Mouse (Mus musculus): Measurements from ENCODE around the gene Gstm2. TPM values are rescaled to one million over a fixed set of nuclear protein-coding genes. Genes with fewer than 3 reads are reported as not detected.

Gene Gstm2
- polyA plus RNA-seq, 1 experiment from 2014 or later: 68.2 TPM

DNA sequence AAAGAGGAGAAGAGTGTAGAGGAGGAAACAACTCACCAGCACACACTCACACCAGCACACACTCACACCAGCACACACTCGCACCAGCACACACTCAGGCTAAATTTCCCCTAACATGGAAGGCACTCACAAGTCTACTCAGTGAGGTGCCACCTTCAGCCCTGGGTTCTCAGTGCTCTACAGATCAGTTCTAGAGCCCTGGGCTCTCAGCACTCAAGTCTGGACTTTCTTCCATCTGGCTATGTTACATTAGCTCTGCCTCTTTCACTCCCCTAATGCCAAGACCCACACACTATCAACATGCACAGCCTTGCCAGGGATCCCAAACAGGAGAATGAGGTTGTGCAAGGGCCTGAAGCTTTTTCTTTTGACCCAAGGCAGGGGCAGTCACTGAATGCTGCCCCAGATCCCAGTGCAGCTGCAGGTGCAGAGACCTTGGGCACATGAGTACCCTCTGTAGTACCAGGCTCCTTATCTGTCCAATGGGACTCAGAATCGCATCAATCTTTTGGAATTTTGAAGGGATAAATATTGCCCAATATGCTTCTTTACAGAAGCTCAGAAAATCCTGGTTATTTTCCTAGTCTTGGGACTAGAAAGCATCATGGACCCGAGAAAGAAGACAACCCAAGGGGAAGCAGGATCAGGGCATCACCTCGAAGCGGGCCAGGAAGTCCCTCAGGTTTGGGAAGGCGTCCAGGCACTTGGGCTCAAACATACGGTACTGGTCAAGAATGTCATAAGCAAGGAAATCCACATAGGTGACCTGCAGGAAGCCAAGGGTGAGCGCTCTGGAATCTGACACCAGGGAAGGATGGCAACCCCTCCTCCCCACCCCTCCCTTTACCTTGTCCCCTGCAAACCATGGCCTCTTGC is 28.1 kb upstream of the Gstm2 start:
- H3K4me2 ChIP-seq (ENCODE audit: low read length): no peak overlapping the region
- H3K27ac ChIP-seq (replicated peaks in 1 of 2; ENCODE audit: control insufficient read depth in 1 of 2, insufficient read depth in 1 of 2, low read depth in 2 of 2, low read length in 2 of 2): no peak overlapping the region
- peaks cover 8 to 20% of the 10 kb centered on the region in 2 experiments for H3K4me1 ChIP-seq (ENCODE audit: control insufficient read depth in 2 of 2, insufficient read depth in 2 of 2, low read length in 2 of 2)
- no peaks in the 10 kb centered on the region for H3K27me3 ChIP-seq (ENCODE audit: control insufficient read depth, insufficient read depth, low read length)
- no peaks in the 10 kb centered on the region for H3K36me3 ChIP-seq (ENCODE audit: control insufficient read depth, insufficient read depth, low read length)
- no peak overlapping the region for H3K9ac ChIP-seq (ENCODE audit: low read length)
- H3K4me3 ChIP-seq (ENCODE audit: control insufficient read depth in 1 of 2, insufficient read depth in 1 of 2, low read depth in 1 of 2, low read length in 2 of 2): no peak overlapping the region
- 80% methylated on average over 7 of the region's 8 CpGs for WGBS
- ATAC-seq (ENCODE audit: insufficient number of reproducible peaks, insufficient read depth, low FRiP score, low read depth): no peak
- H3K9me3 ChIP-seq (ENCODE audit: control insufficient read depth, low read length): no peaks in the 10 kb centered on the region

DNA sequence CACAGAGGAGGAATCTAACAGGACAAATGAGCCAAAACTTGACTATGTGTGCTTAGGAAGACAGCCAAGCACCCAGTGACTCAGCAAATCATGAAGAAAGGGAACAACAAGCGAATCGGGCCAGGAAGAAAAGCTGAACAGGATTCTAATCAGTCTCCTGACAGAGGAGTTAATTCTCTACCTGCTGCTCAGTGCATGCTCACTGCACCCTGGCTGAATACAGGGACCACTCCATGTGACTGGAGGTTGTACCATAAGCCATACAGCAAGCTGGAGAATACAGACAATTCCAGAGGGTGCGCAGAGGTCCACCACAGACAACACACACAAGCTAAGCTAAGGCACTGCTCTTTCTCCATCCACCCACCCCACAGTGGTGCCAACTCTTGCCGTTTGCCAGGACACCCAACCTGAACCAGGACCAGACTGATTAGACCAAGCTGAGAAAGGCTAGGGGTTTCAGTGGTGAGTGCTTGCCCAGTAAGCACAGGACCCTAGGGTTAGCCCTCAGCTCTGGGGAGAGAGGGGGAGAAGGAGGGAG is 27.1 kb upstream of the Gstm2 start:
- H3K36me3 ChIP-seq (ENCODE audit: control insufficient read depth, insufficient read depth, low read length): no peaks in the 10 kb centered on the region
- H3K9me3 ChIP-seq (ENCODE audit: control insufficient read depth, low read length): no peaks in the 10 kb centered on the region
- H3K27ac ChIP-seq (replicated peaks in 1 of 2; ENCODE audit: control insufficient read depth in 1 of 2, insufficient read depth in 1 of 2, low read depth in 2 of 2, low read length in 2 of 2): no peak overlapping the region
- WGBS: 66% methylated on average over 4 of the region's 4 CpGs
- H3K4me3 ChIP-seq (ENCODE audit: control insufficient read depth in 1 of 2, insufficient read depth in 1 of 2, low read depth in 1 of 2, low read length in 2 of 2): no peak overlapping the region
- H3K4me1 ChIP-seq (ENCODE audit: control insufficient read depth in 2 of 2, insufficient read depth in 2 of 2, low read length in 2 of 2): peaks cover 4 to 13% of the 10 kb centered on the region in 2 experiments
- no peak for ATAC-seq (ENCODE audit: insufficient number of reproducible peaks, insufficient read depth, low FRiP score, low read depth)
- H3K9ac ChIP-seq (ENCODE audit: low read length): no peak overlapping the region
- no peak overlapping the region for H3K4me2 ChIP-seq (ENCODE audit: low read length)
- no peaks in the 10 kb centered on the region for H3K27me3 ChIP-seq (ENCODE audit: control insufficient read depth, insufficient read depth, low read length)

DNA sequence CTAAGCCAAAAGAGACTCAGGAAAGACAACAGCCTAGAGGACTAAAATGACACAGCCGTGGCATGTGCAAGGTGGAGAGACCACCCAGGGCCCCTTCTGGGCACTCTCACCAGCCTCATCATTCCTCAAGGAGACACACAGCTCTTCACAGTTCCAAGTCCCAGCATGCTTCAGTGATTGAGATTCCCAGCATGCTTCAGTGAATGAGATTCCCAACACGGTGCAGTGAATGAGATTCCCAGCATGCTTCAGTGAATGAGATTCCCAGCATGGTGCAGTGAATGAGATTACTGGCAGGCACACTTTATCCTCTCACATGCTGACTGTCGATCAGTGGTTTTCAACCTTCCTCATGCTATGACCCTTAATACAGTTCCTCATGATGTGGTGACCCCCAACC is 25.3 kb upstream of the Gstm2 start:
- no peaks in the 10 kb centered on the region for H3K9me3 ChIP-seq (ENCODE audit: control insufficient read depth, low read length)
- ATAC-seq (ENCODE audit: insufficient number of reproducible peaks, insufficient read depth, low FRiP score, low read depth): no peak
- 61% methylated on average over 3 of the region's 3 CpGs for WGBS

DNA sequence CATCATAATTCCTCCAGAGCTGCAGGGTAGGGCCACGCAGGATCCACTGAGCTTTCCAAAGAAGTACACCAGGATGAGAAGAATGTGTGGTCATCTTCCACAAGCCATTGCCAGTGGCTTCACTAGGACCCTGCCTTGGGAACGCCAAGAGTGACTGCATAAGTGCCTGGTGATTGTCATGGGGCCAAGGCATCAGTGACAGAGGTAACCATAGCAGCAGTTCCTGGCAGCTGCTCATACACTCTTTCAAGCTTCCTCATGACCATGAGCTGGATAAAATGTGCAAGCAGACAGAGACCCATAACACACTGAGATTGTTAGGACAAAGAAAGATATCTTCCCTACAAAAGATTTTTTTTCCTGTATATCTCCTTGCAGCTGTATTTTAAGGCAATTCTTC is 24.0 kb upstream of the Gstm2 start:
- no peak overlapping the region for H3K27ac ChIP-seq (replicated peaks in 1 of 2; ENCODE audit: control insufficient read depth in 1 of 2, insufficient read depth in 1 of 2, low read depth in 2 of 2, low read length in 2 of 2)
- no peak overlapping the region for H3K4me3 ChIP-seq (ENCODE audit: control insufficient read depth in 1 of 2, insufficient read depth in 1 of 2, low read depth in 1 of 2, low read length in 2 of 2)
- no peaks in the 10 kb centered on the region for H3K27me3 ChIP-seq (ENCODE audit: control insufficient read depth, insufficient read depth, low read length)
- peaks cover 2 to 6% of the 10 kb centered on the region in 2 experiments; a peak in 3 of 4 replicates for H3K4me1 ChIP-seq (ENCODE audit: control insufficient read depth in 2 of 2, insufficient read depth in 2 of 2, low read length in 2 of 2)
- no peak overlapping the region for H3K4me2 ChIP-seq (ENCODE audit: low read length)
- no peaks in the 10 kb centered on the region for H3K9me3 ChIP-seq (ENCODE audit: control insufficient read depth, low read length)
- H3K9ac ChIP-seq (ENCODE audit: low read length): no peak overlapping the region
- 0 out of 2 replicates have a peak, but pooled peaks have one; percentile 55 for ATAC-seq (ENCODE audit: insufficient number of reproducible peaks, insufficient read depth, low FRiP score, low read depth)
- H3K36me3 ChIP-seq (ENCODE audit: control insufficient read depth, insufficient read depth, low read length): no peaks in the 10 kb centered on the region
- 44% methylated on average over 2 of the region's 2 CpGs for WGBS

More for the DNA sequence above, 25.3 kb upstream of the Gstm2 start:
- H3K27ac ChIP-seq (replicated peaks in 1 of 2; ENCODE audit: control insufficient read depth in 1 of 2, insufficient read depth in 1 of 2, low read depth in 2 of 2, low read length in 2 of 2): no peak overlapping the region
- no peaks in the 10 kb centered on the region for H3K36me3 ChIP-seq (ENCODE audit: control insufficient read depth, insufficient read depth, low read length)
- no peaks in the 10 kb centered on the region for H3K27me3 ChIP-seq (ENCODE audit: control insufficient read depth, insufficient read depth, low read length)
- H3K4me2 ChIP-seq (ENCODE audit: low read length): no peak overlapping the region
- H3K4me3 ChIP-seq (ENCODE audit: control insufficient read depth in 1 of 2, insufficient read depth in 1 of 2, low read depth in 1 of 2, low read length in 2 of 2): no peak overlapping the region
- no peak overlapping the region for H3K9ac ChIP-seq (ENCODE audit: low read length)
- peaks cover 2 to 6% of the 10 kb centered on the region in 2 experiments; a peak in 3 of 4 replicates for H3K4me1 ChIP-seq (ENCODE audit: control insufficient read depth in 2 of 2, insufficient read depth in 2 of 2, low read length in 2 of 2)

- no peak overlapping the region for H3K4me2 ChIP-seq (ENCODE audit: low read length)
- WGBS: 68% methylated on average over 8 of the region's 8 CpGs
- no peaks in the 10 kb centered on the region for H3K4me1 ChIP-seq (ENCODE audit: control insufficient read depth in 2 of 2, insufficient read depth in 2 of 2, low read length in 2 of 2)
- no peak for ATAC-seq (ENCODE audit: insufficient number of reproducible peaks, insufficient read depth, low FRiP score, low read depth)
- H3K27me3 ChIP-seq (ENCODE audit: control insufficient read depth, insufficient read depth, low read length): no peaks in the 10 kb centered on the region
- H3K9me3 ChIP-seq (ENCODE audit: control insufficient read depth, low read length): no peaks in the 10 kb centered on the region
- no peak overlapping the region for H3K4me3 ChIP-seq (ENCODE audit: control insufficient read depth in 1 of 2, insufficient read depth in 1 of 2, low read depth in 1 of 2, low read length in 2 of 2)
- no peaks in the 10 kb centered on the region for H3K36me3 ChIP-seq (ENCODE audit: control insufficient read depth, insufficient read depth, low read length)
- no peak overlapping the region for H3K27ac ChIP-seq (replicated peaks in 1 of 2; ENCODE audit: control insufficient read depth in 1 of 2, insufficient read depth in 1 of 2, low read depth in 2 of 2, low read length in 2 of 2)
- H3K9ac ChIP-seq (ENCODE audit: low read length): no peak overlapping the region
Measured at GRCm38 (mm10) chr3:108002021-108002420, 15.8 kb upstream of the Gstm2 start.

GRCm38 (mm10) chr3:107999491-107999890 is 13.2 kb upstream of the Gstm2 start:
- Histone ChIP-seq H3K9me3 (ENCODE audit: control insufficient read depth, low read length) (no peaks in the 10 kb centered on the region), H3K36me3 (ENCODE audit: control insufficient read depth, insufficient read depth, low read length) (no peaks in the 10 kb centered on the region), H3K9ac (ENCODE audit: low read length) (no peak overlapping the region), H3K4me2 (ENCODE audit: low read length) (no peak overlapping the region), H3K4me1 (ENCODE audit: control insufficient read depth in 2 of 2, insufficient read depth in 2 of 2, low read length in 2 of 2) (no peaks in the 10 kb centered on the region), H3K27me3 (ENCODE audit: control insufficient read depth, insufficient read depth, low read length) (no peaks in the 10 kb centered on the region), H3K27ac (replicated peaks in 1 of 2; ENCODE audit: control insufficient read depth in 1 of 2, insufficient read depth in 1 of 2, low read depth in 2 of 2, low read length in 2 of 2) (no peak overlapping the region), H3K4me3 (ENCODE audit: control insufficient read depth in 1 of 2, insufficient read depth in 1 of 2, low read depth in 1 of 2, low read length in 2 of 2) (no peak overlapping the region)
- no peak for ATAC-seq (ENCODE audit: insufficient number of reproducible peaks, insufficient read depth, low FRiP score, low read depth)
- 92% methylated on average over 3 of the region's 3 CpGs for WGBS

- Histone ChIP-seq H3K27me3 (ENCODE audit: control insufficient read depth, insufficient read depth, low read length) (no peaks in the 10 kb centered on the region), H3K4me2 (ENCODE audit: low read length) (no peak overlapping the region), H3K9ac (ENCODE audit: low read length) (no peak overlapping the region), H3K36me3 (ENCODE audit: control insufficient read depth, insufficient read depth, low read length) (no peaks in the 10 kb centered on the region), H3K27ac (replicated peaks in 1 of 2; ENCODE audit: control insufficient read depth in 1 of 2, insufficient read depth in 1 of 2, low read depth in 2 of 2, low read length in 2 of 2) (no peak overlapping the region), H3K9me3 (ENCODE audit: control insufficient read depth, low read length) (no peaks in the 10 kb centered on the region), H3K4me1 (ENCODE audit: control insufficient read depth in 2 of 2, insufficient read depth in 2 of 2, low read length in 2 of 2) (no peaks in the 10 kb centered on the region), H3K4me3 (ENCODE audit: control insufficient read depth in 1 of 2, insufficient read depth in 1 of 2, low read depth in 1 of 2, low read length in 2 of 2) (no peak overlapping the region)
- WGBS: 79% methylated on average over 3 of the region's 3 CpGs
- no peak for ATAC-seq (ENCODE audit: insufficient number of reproducible peaks, insufficient read depth, low FRiP score, low read depth)
Measured at GRCm38 (mm10) chr3:107998591-107998990, 12.3 kb upstream of the Gstm2 start.
